Comparison of ENCODE assay signal across 8 mouse cellular contexts in the genomic region with DNA sequence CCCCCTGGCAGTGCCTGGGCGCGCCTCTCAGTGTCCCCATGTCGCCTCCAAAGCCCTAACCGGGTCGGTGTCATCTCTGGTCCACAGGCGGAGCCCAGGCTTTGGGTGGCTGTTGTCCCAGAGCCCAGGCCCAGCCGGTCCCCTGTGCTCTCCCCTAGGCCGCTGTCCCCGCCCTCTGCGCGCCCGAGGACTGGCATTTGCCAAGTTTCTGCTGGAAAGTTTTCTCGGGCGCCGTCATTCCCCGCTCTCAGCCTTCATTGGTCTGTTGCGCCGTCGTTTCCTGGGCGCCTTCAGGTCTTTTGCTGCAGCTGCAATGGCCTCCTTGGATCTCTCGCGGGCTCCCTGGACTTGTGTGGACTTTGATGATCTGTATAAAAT. TPM values are rescaled to one million over a fixed set of nuclear protein-coding genes. Genes with fewer than 3 reads are reported as not detected.
DNase-seq lines count a peak whose midpoint lies in the region; ATAC-seq and TF ChIP-seq lines count a peak whose summit lies in the region.

No protein-coding gene starts in this region.

- H3K4me2 ChIP-seq in forebrain, embryonic 14.5 days (ENCODE audit: low read length) = peak overlapping the region; percentile 87
- peak overlapping the region; percentile 67 for H3K4me2 ChIP-seq in heart, embryonic 16.5 days (ENCODE audit: low read depth, low read length)
- H3K4me2 ChIP-seq in liver, embryonic 14.5 days (ENCODE audit: low read depth) = peak overlapping the region; percentile 33
- H3K4me2 ChIP-seq in neural tube, embryonic 15.5 days = peak overlapping the region; percentile 95

- no peaks in the 10 kb centered on the region; the same call in none of the 2 replicates for H3K4me1 ChIP-seq in brown adipose tissue, adult 24 weeks (ENCODE audit: control insufficient read depth, insufficient read depth, insufficient read length, low read length)
- H3K4me1 ChIP-seq in forebrain, embryonic 14.5 days (ENCODE audit: control insufficient read depth, insufficient read depth, low read length) = peaks cover 2% of the 10 kb centered on the region; the same call in 1 of the 2 replicates
- H3K4me1 ChIP-seq in heart, embryonic 16.5 days (ENCODE audit: control insufficient read depth, insufficient read depth, low read length) = peaks cover 17% of the 10 kb centered on the region
- no peaks in the 10 kb centered on the region; a peak in 1 of 4 replicates for H3K4me1 ChIP-seq in liver, embryonic 14.5 days (replicated peaks; ENCODE audit: control insufficient read depth in 2 of 2, insufficient read depth in 2 of 2, low read length in 1 of 2)
- peaks cover 18% of the 10 kb centered on the region; the same call in 1 of the 2 replicates for H3K4me1 ChIP-seq in neural tube, embryonic 15.5 days

- DNase-seq in 3T3-L1 (ENCODE audit: low read depth, low spot score) = peak; percentile 92
- DNase-seq in forebrain, embryonic 14.5 days (ENCODE audit: low spot score) = peak; percentile 81
- DNase-seq in kidney, postnatal 25 days = peak; percentile 93 to 96
- peak in 1 of 3 experiments; percentile 5 for DNase-seq in liver, embryonic 14.5 days (ENCODE audit: low read depth in 3 of 3, low spot score in 3 of 3)
- DNase-seq in urinary bladder, postnatal 10 days (ENCODE audit: low spot score) = peak; percentile 71

- H3K27ac ChIP-seq in brown adipose tissue, adult 24 weeks (replicated peaks; ENCODE audit: low read depth, low read length) = peak overlapping the region; percentile 92
- peak overlapping the region; percentile 88 for H3K27ac ChIP-seq in forebrain, embryonic 14.5 days (ENCODE audit: low read depth, low read length)
- peak overlapping the region; percentile 99 for H3K27ac ChIP-seq in heart, embryonic 16.5 days (ENCODE audit: low read length)
- no peak overlapping the region for H3K27ac ChIP-seq in liver, embryonic 14.5 days
- peak overlapping the region; percentile 82 for H3K27ac ChIP-seq in neural tube, embryonic 15.5 days (replicated peaks)

- TF ChIP-seq EP300 in liver, embryonic 14.5 days (IDR thresholded peaks at IDR 0.05; ENCODE audit: low read depth) = no peak

- H3K4me3 ChIP-seq in brown adipose tissue, adult 24 weeks (ENCODE audit: insufficient read depth, low read depth, low read length) = peak overlapping the region; percentile 90
- peak overlapping the region; percentile 63 for H3K4me3 ChIP-seq in forebrain, embryonic 14.5 days (ENCODE audit: low read depth, low read length)
- H3K4me3 ChIP-seq in heart, embryonic 16.5 days (ENCODE audit: low read length) = peak overlapping the region; percentile 86
- peak overlapping the region; percentile 47 to 63 for H3K4me3 ChIP-seq in liver, embryonic 14.5 days (ENCODE audit: insufficient read depth in 1 of 2, low read depth in 2 of 2, low read length in 2 of 2)
- H3K4me3 ChIP-seq in neural tube, embryonic 15.5 days (replicated peaks) = peak overlapping the region; percentile 59

- H3K27me3 ChIP-seq in forebrain, embryonic 14.5 days (replicated peaks; ENCODE audit: control insufficient read depth, insufficient read depth, low read length) = no peaks in the 10 kb centered on the region
- no peaks in the 10 kb centered on the region for H3K27me3 ChIP-seq in heart, embryonic 16.5 days (ENCODE audit: control insufficient read depth, insufficient read depth, low read length)
- H3K27me3 ChIP-seq in liver, embryonic 14.5 days (ENCODE audit: control insufficient read depth, insufficient read depth, low read length) = peaks cover 4% of the 10 kb centered on the region
- no peaks in the 10 kb centered on the region for H3K27me3 ChIP-seq in neural tube, embryonic 15.5 days (replicated peaks)

- no peaks in the 10 kb centered on the region for H3K36me3 ChIP-seq in forebrain, embryonic 14.5 days (ENCODE audit: control insufficient read depth, insufficient read depth, low read length)
- H3K36me3 ChIP-seq in heart, embryonic 16.5 days (ENCODE audit: control insufficient read depth, insufficient read depth) = no peaks in the 10 kb centered on the region
- H3K36me3 ChIP-seq in liver, embryonic 14.5 days (replicated peaks; ENCODE audit: control insufficient read depth, insufficient read depth, low read depth) = no peaks in the 10 kb centered on the region
- no peaks in the 10 kb centered on the region for H3K36me3 ChIP-seq in neural tube, embryonic 15.5 days

- WGBS in forebrain, embryonic 14.5 days = 0% methylated on average over 21 of the region's 22 CpGs
- under 1% methylated on average over 22 of the region's 22 CpGs for WGBS in heart, embryonic 16.5 days
- WGBS in liver, embryonic 14.5 days (ENCODE audit: insufficient replicate concordance) = 3% methylated on average over 22 of the region's 22 CpGs
- 2% methylated on average over 21 of the region's 22 CpGs for WGBS in neural tube, embryonic 15.5 days

- TF ChIP-seq CTCF in liver, embryonic 14.5 days (IDR thresholded peaks at IDR 0.05; ENCODE audit: low read depth) = no peak

- H3K9ac ChIP-seq in forebrain, embryonic 14.5 days (ENCODE audit: low read length) = peak overlapping the region; percentile 83
- H3K9ac ChIP-seq in heart, embryonic 16.5 days (ENCODE audit: low read length) = peak overlapping the region; percentile 99
- H3K9ac ChIP-seq in liver, embryonic 14.5 days (replicated peaks) = peak overlapping the region; percentile 4; the same call in 1 of the 2 replicates
- peak overlapping the region; percentile 60 for H3K9ac ChIP-seq in neural tube, embryonic 15.5 days (replicated peaks)

- no peaks in the 10 kb centered on the region for H3K9me3 ChIP-seq in forebrain, embryonic 14.5 days (replicated peaks; ENCODE audit: control insufficient read depth, low read length)
- H3K9me3 ChIP-seq in heart, embryonic 16.5 days (replicated peaks; ENCODE audit: control insufficient read depth, low read length) = no peaks in the 10 kb centered on the region
- no peaks in the 10 kb centered on the region for H3K9me3 ChIP-seq in liver, embryonic 14.5 days (ENCODE audit: control insufficient read depth, low read length)
- H3K9me3 ChIP-seq in neural tube, embryonic 15.5 days (replicated peaks) = 0 out of 2 replicates have a peak, but pooled peaks cover 3% of the 10 kb centered on the region

- peak; percentile 94 for ATAC-seq in forebrain, embryonic 14.5 days
- peak; percentile 95 for ATAC-seq in heart, embryonic 16.5 days (replicated peaks; ENCODE audit: extremely low read depth, insufficient read depth, low FRiP score)
- 0 out of 2 replicates have a peak, but pooled peaks have one; percentile 51 for ATAC-seq in liver, embryonic 14.5 days (ENCODE audit: insufficient read depth)
- ATAC-seq in neural tube, embryonic 15.5 days (ENCODE audit: low FRiP score) = peak; percentile 86

RNA-seq across cellular contexts. Expression of a gene that starts 0.8 kb away (rescaled TPM):
- polyA plus RNA-seq in brown adipose tissue, adult 24 weeks (2012; ENCODE audit: insufficient read depth, insufficient read length, missing spikeins) = 28.3 and 32.1 TPM in 2 replicates
- polyA plus RNA-seq in forebrain, embryonic 14.5 days (2014; fragmentation: Nextera tagmentation; extraction: Ambion mirVana) = 17.4 and 22.2 TPM in 2 replicates
- 65.8 and 75.1 TPM in 2 replicates for polyA plus RNA-seq in heart, embryonic 16.5 days (2015; fragmentation: Nextera tagmentation; extraction: Ambion mirVana)
- polyA plus RNA-seq in liver, embryonic 14.5 days (2012; rRNA removed) = 3.2 and 3.6 TPM in 2 replicates
- polyA plus RNA-seq in liver, embryonic 14.5 days (2014; fragmentation: Nextera tagmentation; extraction: Ambion mirVana) = 4.7 and 5.3 TPM in 2 replicates
- polyA plus RNA-seq in neural tube, embryonic 15.5 days (2015; fragmentation: Nextera tagmentation; extraction: Ambion mirVana) = 23.7 and 33.5 TPM in 2 replicates

Comparison
In these comparisons a context has a peak if more than half of its experiments do, and no peak if none do; other contexts are left out.
1. H3K4me2 ChIP-seq: peak in every context shown above with its lines; median percentile 95 in neural tube, embryonic 15.5 days; 87 in forebrain, embryonic 14.5 days; 67 in heart, embryonic 16.5 days; 33 in liver, embryonic 14.5 days.
2. H3K9ac ChIP-seq: peak in every context shown above with its lines; median percentile 99 in heart, embryonic 16.5 days; 83 in forebrain, embryonic 14.5 days; 60 in neural tube, embryonic 15.5 days; 4 in liver, embryonic 14.5 days.